8 mouse cellular contexts compared by ENCODE assay signal in the genomic region with DNA sequence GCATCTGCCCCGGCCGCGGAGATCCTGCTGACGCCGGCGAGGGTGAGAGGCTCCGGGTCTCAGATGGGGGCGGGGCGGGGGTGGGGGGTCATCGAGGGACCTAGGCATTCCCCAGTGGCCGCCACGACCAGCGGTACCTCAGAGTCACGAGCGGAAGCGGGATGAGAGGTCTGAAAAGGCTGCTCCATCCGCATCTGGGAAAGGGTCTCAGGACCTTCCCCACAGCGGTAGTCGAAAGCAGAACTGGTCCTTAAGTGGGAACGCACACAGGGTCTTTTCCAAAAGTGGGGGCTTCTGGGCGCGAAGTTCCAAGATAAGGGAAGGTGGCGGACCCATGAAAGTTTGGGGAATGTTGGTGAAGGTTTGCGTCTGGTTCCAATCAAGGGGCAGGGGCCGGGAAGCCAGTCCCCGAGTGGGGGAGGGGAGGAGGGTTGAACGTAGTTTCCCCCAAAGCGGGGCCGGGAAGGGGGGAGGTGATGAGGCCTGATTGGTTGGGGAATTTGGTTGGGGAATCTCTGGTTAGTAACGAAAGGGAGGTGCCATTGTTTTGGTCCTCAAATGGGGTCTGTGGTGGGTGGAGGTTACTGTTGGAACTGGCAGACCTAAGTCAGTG. TPM values are rescaled to one million over a fixed set of nuclear protein-coding genes. Genes with fewer than 3 reads are reported as not detected.
DNase-seq lines count a peak whose midpoint lies in the region; ATAC-seq lines count a peak whose summit lies in the region.

No protein-coding gene starts in this region.

- peaks cover 53% of the 10 kb centered on the region for H3K4me1 ChIP-seq in embryonic facial prominence, embryonic 15.5 days
- H3K4me1 ChIP-seq in hindbrain, embryonic 15.5 days (replicated peaks), result peaks cover 50% of the 10 kb centered on the region
- peaks cover 54% of the 10 kb centered on the region for H3K4me1 ChIP-seq in liver, embryonic 15.5 days (replicated peaks)
- H3K4me1 ChIP-seq in neural tube, embryonic 11.5 days (ENCODE audit: control insufficient read depth, insufficient read depth, low read length), result peaks cover 38% of the 10 kb centered on the region

- ATAC-seq in embryonic facial prominence, embryonic 15.5 days (ENCODE audit: insufficient number of reproducible peaks, low FRiP score, low TSS enrichment, low read depth), result 0 out of 2 replicates have a peak, but pooled peaks have one; percentile 41
- ATAC-seq in hindbrain, embryonic 15.5 days (ENCODE audit: low FRiP score, low read depth), result peak; percentile 27
- ATAC-seq in liver, embryonic 15.5 days (ENCODE audit: insufficient read depth), result peak; percentile 22
- peak; percentile 62 for ATAC-seq in neural tube, embryonic 11.5 days (ENCODE audit: insufficient read depth, low FRiP score, low TSS enrichment)
- no peak for ATAC-seq in activated CD4-positive, CD25-positive, alpha-beta regulatory T cell, adult 4 months

- H3K4me2 ChIP-seq in embryonic facial prominence, embryonic 15.5 days (replicated peaks), result peak overlapping the region; percentile 63
- peak overlapping the region; percentile 89 for H3K4me2 ChIP-seq in hindbrain, embryonic 15.5 days
- peak overlapping the region; percentile 90 for H3K4me2 ChIP-seq in liver, embryonic 15.5 days
- peak overlapping the region; percentile 63 for H3K4me2 ChIP-seq in neural tube, embryonic 11.5 days (ENCODE audit: low read depth)

- H3K36me3 ChIP-seq in embryonic facial prominence, embryonic 15.5 days, result no peaks in the 10 kb centered on the region
- no peaks in the 10 kb centered on the region for H3K36me3 ChIP-seq in hindbrain, embryonic 15.5 days
- H3K36me3 ChIP-seq in liver, embryonic 15.5 days (replicated peaks), result no peaks in the 10 kb centered on the region
- H3K36me3 ChIP-seq in neural tube, embryonic 11.5 days (ENCODE audit: control insufficient read depth, insufficient read depth, low read length), result no peaks in the 10 kb centered on the region

- H3K27ac ChIP-seq in embryonic facial prominence, embryonic 15.5 days (replicated peaks), result peak overlapping the region; percentile 88
- H3K27ac ChIP-seq in hindbrain, embryonic 15.5 days (replicated peaks), result peak overlapping the region; percentile 88
- H3K27ac ChIP-seq in liver, embryonic 15.5 days (replicated peaks), result peak overlapping the region; percentile 35; the same call in 1 of the 2 replicates
- H3K27ac ChIP-seq in neural tube, embryonic 11.5 days (ENCODE audit: low read depth, low read length), result peak overlapping the region; percentile 5

- H3K9me3 ChIP-seq in embryonic facial prominence, embryonic 15.5 days (replicated peaks), result no peaks in the 10 kb centered on the region
- H3K9me3 ChIP-seq in hindbrain, embryonic 15.5 days, result no peaks in the 10 kb centered on the region
- no peaks in the 10 kb centered on the region for H3K9me3 ChIP-seq in liver, embryonic 15.5 days (replicated peaks)
- H3K9me3 ChIP-seq in neural tube, embryonic 11.5 days (ENCODE audit: control insufficient read depth, low read length), result no peaks in the 10 kb centered on the region

- under 1% methylated on average over 30 of the region's 30 CpGs for WGBS in embryonic facial prominence, embryonic 15.5 days
- WGBS in hindbrain, embryonic 15.5 days, result 1% methylated on average over 30 of the region's 30 CpGs
- WGBS in liver, embryonic 15.5 days (ENCODE audit: insufficient replicate concordance), result 2% methylated on average over 30 of the region's 30 CpGs
- under 1% methylated on average over 28 of the region's 30 CpGs for WGBS in neural tube, embryonic 11.5 days

- peak overlapping the region; percentile 70 for H3K4me3 ChIP-seq in embryonic facial prominence, embryonic 15.5 days (replicated peaks)
- peak overlapping the region; percentile 76 for H3K4me3 ChIP-seq in hindbrain, embryonic 15.5 days
- peak overlapping the region; percentile 71 for H3K4me3 ChIP-seq in liver, embryonic 15.5 days (replicated peaks)
- H3K4me3 ChIP-seq in neural tube, embryonic 11.5 days (ENCODE audit: low read depth, low read length), result peak overlapping the region; percentile 50

- no peaks in the 10 kb centered on the region for H3K27me3 ChIP-seq in embryonic facial prominence, embryonic 15.5 days
- H3K27me3 ChIP-seq in hindbrain, embryonic 15.5 days, result no peaks in the 10 kb centered on the region
- no peaks in the 10 kb centered on the region for H3K27me3 ChIP-seq in liver, embryonic 15.5 days
- H3K27me3 ChIP-seq in neural tube, embryonic 11.5 days (ENCODE audit: control insufficient read depth, insufficient read depth, low read length), result no peaks in the 10 kb centered on the region

- DNase-seq in ovary, postnatal 10 days (ENCODE audit: low spot score), result peak; percentile 45
- no peak for DNase-seq in ovary, adult 18-20 months (ENCODE audit: low spot score)
- DNase-seq in adrenal gland, postnatal 36 days, result peak; percentile 49 to 67
- DNase-seq in neural tube, embryonic 11.5 days (ENCODE audit: low spot score), result peak; percentile 83

- peak overlapping the region; percentile 61 for H3K9ac ChIP-seq in embryonic facial prominence, embryonic 15.5 days
- peak overlapping the region; percentile 67 for H3K9ac ChIP-seq in hindbrain, embryonic 15.5 days
- H3K9ac ChIP-seq in liver, embryonic 15.5 days, result peak overlapping the region; percentile 49
- H3K9ac ChIP-seq in neural tube, embryonic 11.5 days (ENCODE audit: low read length), result peak overlapping the region; percentile 58

RNA-seq across cellular contexts. Expression of a gene that starts 0.8 kb away (rescaled TPM):
- 100 to 1,000 TPM; 508 to 581 TPM for total RNA-seq in adrenal gland, postnatal 36 days (2021)
- 283 and 290 TPM in 2 replicates for polyA plus RNA-seq in embryonic facial prominence, embryonic 15.5 days (2015; fragmentation: Nextera tagmentation; extraction: Ambion mirVana)
- 204 TPM in 2 replicates for polyA plus RNA-seq in hindbrain, embryonic 15.5 days (2015; fragmentation: Nextera tagmentation; extraction: Ambion mirVana)
- polyA plus RNA-seq in liver, embryonic 15.5 days (2015; fragmentation: Nextera tagmentation; extraction: Ambion mirVana), result 48.9 and 59.6 TPM in 2 replicates
- polyA plus RNA-seq in neural tube, embryonic 11.5 days (2014; fragmentation: Nextera tagmentation; extraction: Ambion mirVana), result 70.6 and 72.3 TPM in 2 replicates
- polyA plus RNA-seq in activated CD4-positive, CD25-positive, alpha-beta regulatory T cell, adult 4 months (2017; shearing (Covaris generic)), result 100 to 1,000 TPM in 1 of 2 experiments, 10 to 100 TPM in 1; 75.8 to 126 TPM

RNA-seq across cellular contexts. Expression of a gene that starts 33.4 kb away (rescaled TPM):
- not detected for total RNA-seq in adrenal gland, postnatal 36 days (2021)
- 0.45 and 1.2 TPM in 2 replicates for polyA plus RNA-seq in embryonic facial prominence, embryonic 15.5 days (2015; fragmentation: Nextera tagmentation; extraction: Ambion mirVana)
- 7.1 and 7.7 TPM in 2 replicates for polyA plus RNA-seq in hindbrain, embryonic 15.5 days (2015; fragmentation: Nextera tagmentation; extraction: Ambion mirVana)
- not detected in 2 replicates for polyA plus RNA-seq in liver, embryonic 15.5 days (2015; fragmentation: Nextera tagmentation; extraction: Ambion mirVana)
- 0.28 TPM in 1 of 2 replicates, not detected in the other for polyA plus RNA-seq in neural tube, embryonic 11.5 days (2014; fragmentation: Nextera tagmentation; extraction: Ambion mirVana)
- polyA plus RNA-seq in activated CD4-positive, CD25-positive, alpha-beta regulatory T cell, adult 4 months (2017; shearing (Covaris generic)), result 1 to 10 TPM in 1 of 2 experiments, under 1 TPM in 1; 0.51 to 1.5 TPM

Comparison
In these comparisons a context has a peak if more than half of its experiments do, and no peak if none do; other contexts are left out.
1. H3K27ac ChIP-seq: peak in every context shown above with its lines; median percentile 88 in embryonic facial prominence, embryonic 15.5 days; 88 in hindbrain, embryonic 15.5 days; 35 in liver, embryonic 15.5 days; 5 in neural tube, embryonic 11.5 days.